13 mouse cellular contexts compared by ENCODE assay signal in genomic region chr19:35442466-35442865, GRCm38 (mm10).
"Had no signal": no experiment of that assay in that cellular context is flagged by ENCODE, and none has a peak within 500 bp of the region (broad histone marks: within the 10 kb centered on the region; RNA-seq: fewer than 3 reads in every experiment).

No protein-coding gene starts in this region.

- DNase-seq: kidney, adult 11 months; kidney, adult 8-10 months; kidney, postnatal 10 days; kidney, postnatal 36 days; layer of hippocampus, postnatal 36 days; liver; lung, adult 18-20 months; lung, postnatal 10 days; lung, postnatal 36 days; retina, postnatal 1 day; thymus, adult 2 months; thymus, postnatal 14 days; thymus, postnatal 4 days had no signal
